Mouse (Mus musculus) lung, postnatal 0 days (tissue): ENCODE data around the gene Fto. TPM values are rescaled to one million over a fixed set of nuclear protein-coding genes. Genes with fewer than 3 reads are reported as not detected.

Experiments
- ATAC-seq: fragments of 200-750 bp; cut with Nextera tagmentation; 2 replicates; pipeline ENCODE4 v1.8.0; 2017; ENCODE audit warnings: moderate library complexity
- DNase-seq: peaks from one replicate; pipeline ENCODE4 v3.0.0-alpha.2; 2016; ENCODE audit warnings: low spot score
- H3K27ac ChIP-seq: fragments of 300-500 bp; sonication (generic); 2 replicates; pipeline ENCODE4 v1.5.1; 2014; ENCODE audit warnings: antibody characterized with exemption, mild to moderate bottlenecking, low read length, mixed read lengths
- H3K27me3 ChIP-seq: fragments of 300-500 bp; sonication (generic); replicated peaks from 2 replicates; pipeline ENCODE4 v1.6.1; 2014; ENCODE audit warnings: low read length, mixed read lengths; ENCODE audit not compliant: insufficient read depth
- H3K36me3 ChIP-seq: fragments of 300-500 bp; sonication (generic); 2 replicates; pipeline ENCODE4 v1.6.1; 2014; ENCODE audit warnings: low read length, mixed read lengths; ENCODE audit not compliant: insufficient read depth
- H3K4me1 ChIP-seq: fragments of 300-500 bp; sonication (generic); 2 replicates; pipeline ENCODE4 v1.6.1; 2014; ENCODE audit warnings: antibody characterized with exemption, low read depth, low read length, mixed read lengths; ENCODE audit not compliant: insufficient read depth
- H3K4me2 ChIP-seq: fragments of 300-500 bp; sonication (generic); replicated peaks from 2 replicates; pipeline ENCODE4 v1.6.1; 2014; ENCODE audit warnings: low read depth, mild to moderate bottlenecking, low read length, moderate library complexity, mixed read lengths
- H3K4me3 ChIP-seq: fragments of 300-500 bp; sonication (generic); 2 replicates; pipeline ENCODE4 v1.5.1; 2014; ENCODE audit warnings: low read depth, low read length
- H3K9ac ChIP-seq: fragments of 300-500 bp; sonication (generic); replicated peaks from 2 replicates; pipeline ENCODE4 v1.6.1; 2014; ENCODE audit warnings: low read depth, mild to moderate bottlenecking
- H3K9me3 ChIP-seq: fragments of 300-500 bp; sonication (generic); 2 replicates; pipeline ENCODE4 v1.6.1; 2016; ENCODE audit warnings: low read length, mixed read lengths
- CTCF ChIP-seq: IDR thresholded peaks from 2 replicates; pipeline ENCODE4 v1.5.1; 2016; ENCODE audit warnings: antibody characterized with exemption, mild to moderate bottlenecking
- EP300 ChIP-seq: IDR thresholded peaks from 2 replicates; pipeline ENCODE4 v1.6.1; 2016; ENCODE audit warnings: antibody characterized with exemption, mild to moderate bottlenecking, control low read depth
- WGBS: fragments of 180-500 bp; shearing (Covaris S2); extraction: QIAGEN DNeasy Blood & Tissue Kit; methylation state at CpG from one replicate; pipeline ENCODE4 v1.1.7; 2014; 5-methylcytosine and 5-hydroxymethylcytosine counted together
- polyA plus RNA-seq: library from polyadenylated mRNA; unstranded; fragments of >200 nt; fragmentation: Nextera tagmentation; extraction: Ambion mirVana; gene quantifications from 2 replicates; pipeline ENCODE4 v1.2.1, GENCODE M21; 2015

Fto gene
- polyA plus RNA-seq, 1 experiment from 2014 or later: 29.8 TPM

DNA sequence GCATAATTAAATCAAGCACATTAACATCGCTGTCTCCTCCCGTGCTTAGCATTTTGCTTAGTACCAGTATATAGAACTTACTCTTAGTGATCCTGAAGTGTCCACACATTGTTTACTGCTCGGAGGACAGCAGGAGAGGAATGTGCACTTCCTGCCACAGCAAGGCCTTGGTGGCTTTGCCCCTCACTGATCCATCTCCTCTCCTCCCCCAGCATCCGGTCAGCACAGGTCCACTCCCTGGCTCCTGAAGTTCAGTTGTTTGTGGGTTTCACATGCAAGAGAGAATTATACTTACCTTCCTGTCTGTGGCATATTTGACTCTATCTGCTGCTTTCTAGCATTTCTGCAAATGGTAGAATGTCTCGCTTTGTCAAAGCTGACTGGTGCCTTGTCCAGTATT, 44.7 kb downstream of the Fto start:
- ATAC-seq (peak; percentile 45), DNase-seq (no peak)
- Histone ChIP-seq H3K4me3 (no peak overlapping the region), H3K9ac (no peak overlapping the region), H3K36me3 (no peaks in the 10 kb centered on the region), H3K4me2 (no peak overlapping the region), H3K27me3 (no peaks in the 10 kb centered on the region), H3K27ac (no peak overlapping the region), H3K4me1 (peaks cover 3% of the 10 kb centered on the region; the same call in 1 of the 2 replicates), H3K9me3 (no peaks in the 10 kb centered on the region)
- TF ChIP-seq EP300 (no peak), CTCF (no peak)
- WGBS: 65% methylated on average over 5 of the region's 5 CpGs

DNA sequence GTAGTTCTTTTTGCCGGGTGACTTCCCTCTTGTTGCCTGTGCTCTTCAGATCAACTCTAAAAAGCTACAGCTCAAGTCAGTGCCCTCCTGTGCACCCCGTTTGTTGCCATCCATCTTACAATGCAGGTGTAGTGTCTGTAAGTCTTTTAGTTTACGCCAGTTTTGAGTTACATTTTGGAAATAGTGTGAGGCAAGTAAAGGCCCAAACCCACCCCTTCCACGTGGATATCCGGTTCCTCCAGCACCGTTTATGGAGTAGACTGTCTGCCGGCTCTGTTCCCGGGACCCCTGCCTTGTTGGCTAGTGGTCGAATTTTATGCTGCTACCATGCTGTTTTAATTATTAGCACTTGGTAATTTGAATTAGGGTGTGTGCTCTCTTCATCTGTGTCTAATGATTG, 46.2 kb downstream of the Fto start:
- H3K9ac ChIP-seq: no peak overlapping the region
- H3K27me3 ChIP-seq: no peaks in the 10 kb centered on the region
- peaks cover 3% of the 10 kb centered on the region; the same call in 1 of the 2 replicates for H3K4me1 ChIP-seq
- H3K27ac ChIP-seq: no peak overlapping the region
- ATAC-seq (no peak), DNase-seq (no peak)
- TF ChIP-seq CTCF (no peak), EP300 (no peak)
- WGBS: 79% methylated on average over 9 of the region's 9 CpGs
- no peak overlapping the region for H3K4me2 ChIP-seq
- no peaks in the 10 kb centered on the region; the same call in 1 of the 2 replicates for H3K36me3 ChIP-seq
- H3K4me3 ChIP-seq: no peak overlapping the region
- H3K9me3 ChIP-seq: no peaks in the 10 kb centered on the region

DNA sequence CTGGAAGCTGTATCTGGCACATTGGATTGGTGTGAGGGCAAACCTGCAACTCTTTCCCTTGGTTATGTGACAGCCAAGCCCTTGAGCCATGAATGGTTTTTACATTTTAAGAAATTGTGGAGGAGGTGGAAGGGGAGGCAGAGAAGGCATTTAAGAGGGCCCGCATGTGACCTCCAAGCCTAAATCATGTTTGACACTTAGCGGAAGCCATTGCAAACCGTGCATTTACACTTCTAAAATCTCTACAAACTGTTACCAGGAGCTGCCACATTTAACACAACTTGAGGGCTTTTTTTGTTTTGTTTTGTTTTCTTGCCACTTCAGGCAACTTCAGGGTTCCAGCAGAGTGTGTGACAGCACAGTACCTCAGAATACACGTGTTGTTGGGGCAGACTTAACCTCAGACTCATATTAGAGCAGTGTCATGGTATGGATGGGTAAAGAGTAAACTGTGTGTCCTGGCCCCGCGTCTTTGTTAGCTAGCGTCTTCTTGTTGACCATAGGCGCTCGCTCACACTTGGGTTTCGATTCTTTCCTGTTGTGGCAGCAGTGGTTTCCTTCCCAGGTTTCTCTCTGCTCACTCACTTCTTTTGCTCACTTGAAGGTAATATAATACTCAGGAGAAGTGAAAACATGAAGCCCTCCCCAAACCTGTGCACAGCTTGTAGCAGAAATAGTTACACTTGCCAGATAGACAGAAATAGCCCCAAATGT, 47.5 kb downstream of the Fto start:
- DNase-seq: no peak

DNA sequence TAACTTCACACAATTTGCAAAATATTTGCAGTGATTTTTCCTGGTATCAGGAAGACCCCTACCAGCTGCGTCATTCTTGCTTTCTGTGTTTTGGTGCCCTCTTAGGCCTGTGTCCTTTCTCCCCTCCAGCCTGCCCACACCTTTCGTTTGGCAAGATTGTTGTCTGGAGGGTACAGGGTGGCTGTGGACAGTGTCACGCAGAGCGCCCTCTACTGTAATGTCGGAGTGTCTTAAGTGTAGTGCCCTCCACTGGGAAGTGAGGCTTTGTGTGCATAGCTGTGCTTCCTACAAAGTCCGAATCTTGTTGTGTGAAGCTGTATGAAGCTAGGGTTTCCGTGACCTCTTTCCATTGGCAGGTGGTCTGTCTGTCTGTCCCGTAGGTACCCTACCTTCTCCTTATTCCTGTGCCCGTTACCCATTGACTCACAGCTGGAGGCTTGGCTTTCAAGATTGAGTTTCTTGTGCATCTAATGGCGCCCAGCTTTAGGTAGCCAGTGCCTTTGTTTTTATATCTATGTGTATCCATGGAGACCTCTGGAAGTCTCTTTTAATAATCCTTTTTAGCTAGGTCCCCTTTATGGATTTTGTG, 50.0 kb downstream of the Fto start:
- no peaks in the 10 kb centered on the region for H3K27me3 ChIP-seq
- ATAC-seq: no peak
- no peak overlapping the region for H3K4me2 ChIP-seq
- no peak overlapping the region for H3K9ac ChIP-seq
- no peak for DNase-seq
- H3K9me3 ChIP-seq: no peaks in the 10 kb centered on the region
- H3K4me3 ChIP-seq: no peak overlapping the region
- no peak overlapping the region for H3K27ac ChIP-seq
- WGBS: 91% methylated on average over 10 of the region's 10 CpGs
- no peak for TF ChIP-seq EP300
- peak; percentile 47 for TF ChIP-seq CTCF
- no peaks in the 10 kb centered on the region for H3K4me1 ChIP-seq
- no peaks in the 10 kb centered on the region; the same call in 1 of the 2 replicates for H3K36me3 ChIP-seq

More for the DNA sequence above, 47.5 kb downstream of the Fto start:
- Histone ChIP-seq H3K4me2 (no peak overlapping the region), H3K4me1 (peaks cover 3% of the 10 kb centered on the region; the same call in 1 of the 2 replicates), H3K27ac (no peak overlapping the region), H3K4me3 (no peak overlapping the region), H3K9me3 (no peaks in the 10 kb centered on the region), H3K27me3 (no peaks in the 10 kb centered on the region), H3K9ac (no peak overlapping the region), H3K36me3 (no peaks in the 10 kb centered on the region; the same call in 1 of the 2 replicates)
- no peak for TF ChIP-seq CTCF
- no peak for TF ChIP-seq EP300
- no peak for ATAC-seq
- 79% methylated on average over 10 of the region's 10 CpGs for WGBS

DNA sequence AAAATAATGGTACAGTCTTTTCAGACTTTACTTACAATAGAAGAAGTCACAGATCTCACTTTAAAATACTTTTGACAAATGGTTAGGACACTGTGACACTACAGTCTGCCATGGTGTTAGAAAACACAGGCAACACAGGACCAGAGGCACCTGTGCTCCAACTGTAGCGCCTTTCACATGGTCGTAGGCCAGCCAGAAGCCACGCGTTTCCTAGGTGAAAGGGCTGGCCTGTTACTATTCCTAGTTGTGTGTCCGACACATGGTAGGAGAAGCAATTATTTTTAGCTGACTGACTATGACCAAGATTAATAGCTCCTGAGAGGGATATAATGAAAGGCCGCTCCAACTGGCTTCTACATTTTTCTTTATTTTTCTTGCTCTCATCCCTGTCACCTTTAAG, 50.9 kb downstream of the Fto start:
- TF ChIP-seq EP300: no peak
- TF ChIP-seq CTCF: no peak
- ATAC-seq (no peak), DNase-seq (no peak)
- Histone ChIP-seq H3K9me3 (no peaks in the 10 kb centered on the region), H3K4me2 (no peak overlapping the region), H3K4me3 (no peak overlapping the region), H3K27me3 (no peaks in the 10 kb centered on the region), H3K4me1 (no peaks in the 10 kb centered on the region), H3K36me3 (no peaks in the 10 kb centered on the region; the same call in 1 of the 2 replicates), H3K27ac (no peak overlapping the region), H3K9ac (no peak overlapping the region)
- WGBS: 90% methylated on average over 6 of the region's 6 CpGs

DNA sequence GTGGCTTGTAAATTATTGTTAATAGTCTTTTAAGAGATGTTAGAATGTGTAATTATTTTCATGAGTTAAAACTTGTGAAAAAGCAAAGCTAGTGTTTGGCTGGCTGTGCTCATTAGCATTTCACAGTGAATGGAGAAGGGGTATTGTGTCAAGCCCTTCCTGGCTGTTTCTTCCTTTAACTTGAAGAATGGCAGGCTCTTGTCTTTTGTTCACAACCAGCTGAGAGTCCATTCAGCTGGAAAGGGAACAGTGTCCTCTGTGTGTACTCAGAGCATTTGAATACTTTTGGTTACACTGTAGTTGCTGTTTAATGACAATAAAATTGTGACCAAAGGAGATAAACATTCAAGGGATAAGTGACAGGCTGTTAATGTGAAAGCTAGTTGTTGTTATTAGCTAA, 52.5 kb downstream of the Fto start:
- Histone ChIP-seq H3K9ac (no peak overlapping the region), H3K27ac (no peak overlapping the region), H3K9me3 (no peaks in the 10 kb centered on the region), H3K4me1 (peaks cover under 1% of the 10 kb centered on the region; the same call in 1 of the 2 replicates), H3K36me3 (peaks cover 4% of the 10 kb centered on the region), H3K4me2 (no peak overlapping the region), H3K27me3 (no peaks in the 10 kb centered on the region), H3K4me3 (no peak overlapping the region)
- TF ChIP-seq CTCF (no peak), EP300 (no peak)
- DNase-seq (no peak), ATAC-seq (no peak)
